Mouse (Mus musculus) gastrocnemius, adult 8-10 months (tissue): ENCODE results near the gene Tssc4. TPM values are rescaled to one million over a fixed set of nuclear protein-coding genes. Genes with fewer than 3 reads are reported as not detected.
A peak's percentile ranks its signal among the peaks of the same experiment; 100 is the strongest.

Experiments used
- DNase-seq, 2 experiments: peaks; one replicate each; pipeline ENCODE4 v3.0.0; 2022; ENCODE audit warnings: low spot score in 2 of 2
- total RNA-seq, 4 experiments: library from RNA; stranded (reverse); gene quantifications; 2 replicates each; pipeline ENCODE4 v1.2.4; 2022

Gene Tssc4
- total RNA-seq, 4 experiments from 2014 or later = 7.1 to 8.3 (median 7.6) TPM

- DNase-seq = no peak
Measured at GRCm38 (mm10) chr7:143044049-143044825, 24.8 kb upstream of the Tssc4 start.

DNA sequence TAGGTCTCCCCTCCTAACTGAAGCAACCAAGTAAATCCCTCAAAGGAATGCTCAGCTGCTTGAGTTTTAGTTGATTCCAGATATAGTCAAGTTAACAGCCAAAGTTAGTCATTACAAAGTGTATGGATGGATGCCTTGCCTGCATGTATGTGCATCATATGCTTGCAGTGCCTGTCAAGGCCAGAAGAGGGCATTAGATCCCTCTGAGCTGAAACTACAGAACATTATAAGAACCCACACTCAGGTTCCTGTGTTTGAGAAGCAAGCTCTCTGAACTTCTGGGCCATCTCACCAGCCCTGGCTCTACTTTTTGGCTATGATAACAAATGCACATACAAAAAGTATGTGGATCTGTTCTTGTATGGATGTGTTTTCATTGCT, 24.2 kb upstream of the Tssc4 start:
- DNase-seq = no peak

DNA sequence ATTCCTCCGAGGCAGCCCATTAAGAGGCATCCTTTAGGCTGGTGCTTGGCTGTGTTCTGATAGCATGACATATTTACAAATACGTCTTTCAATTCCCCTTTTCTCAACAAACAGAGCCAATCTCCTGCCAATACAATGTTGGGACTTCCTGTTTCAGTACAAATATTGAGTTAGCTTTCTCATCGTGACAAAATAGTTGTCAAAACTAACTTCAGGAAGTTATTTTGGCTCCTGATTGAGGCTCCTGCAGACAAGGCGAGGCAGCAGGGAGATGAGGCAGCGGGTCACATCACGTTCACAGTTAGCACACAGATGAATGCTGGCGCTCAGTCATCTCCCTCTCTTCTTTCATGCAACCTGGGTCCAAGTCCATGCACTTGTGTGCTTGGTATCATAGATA, 22.7 kb upstream of the Tssc4 start:
- DNase-seq = no peak

DNA sequence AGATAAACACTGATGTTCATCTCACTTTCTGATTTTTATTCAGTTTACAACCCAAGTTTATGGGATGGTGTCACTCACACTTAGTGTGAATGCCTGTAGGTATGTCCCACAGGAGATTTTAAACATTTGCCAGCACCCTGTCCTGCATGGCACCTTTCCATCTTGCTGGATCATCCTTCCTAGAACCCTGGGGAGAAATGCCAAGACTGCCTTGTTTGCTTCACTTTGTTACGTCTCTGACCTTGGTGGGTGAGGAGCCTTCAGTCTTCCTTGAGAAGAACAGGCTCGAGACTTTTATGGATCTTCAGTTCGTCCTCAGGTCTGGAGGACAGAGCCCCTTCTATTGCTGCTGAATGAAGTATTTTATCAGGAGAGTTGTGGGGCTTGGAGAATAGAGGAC, 19.7 kb upstream of the Tssc4 start:
- DNase-seq = no peak

DNA sequence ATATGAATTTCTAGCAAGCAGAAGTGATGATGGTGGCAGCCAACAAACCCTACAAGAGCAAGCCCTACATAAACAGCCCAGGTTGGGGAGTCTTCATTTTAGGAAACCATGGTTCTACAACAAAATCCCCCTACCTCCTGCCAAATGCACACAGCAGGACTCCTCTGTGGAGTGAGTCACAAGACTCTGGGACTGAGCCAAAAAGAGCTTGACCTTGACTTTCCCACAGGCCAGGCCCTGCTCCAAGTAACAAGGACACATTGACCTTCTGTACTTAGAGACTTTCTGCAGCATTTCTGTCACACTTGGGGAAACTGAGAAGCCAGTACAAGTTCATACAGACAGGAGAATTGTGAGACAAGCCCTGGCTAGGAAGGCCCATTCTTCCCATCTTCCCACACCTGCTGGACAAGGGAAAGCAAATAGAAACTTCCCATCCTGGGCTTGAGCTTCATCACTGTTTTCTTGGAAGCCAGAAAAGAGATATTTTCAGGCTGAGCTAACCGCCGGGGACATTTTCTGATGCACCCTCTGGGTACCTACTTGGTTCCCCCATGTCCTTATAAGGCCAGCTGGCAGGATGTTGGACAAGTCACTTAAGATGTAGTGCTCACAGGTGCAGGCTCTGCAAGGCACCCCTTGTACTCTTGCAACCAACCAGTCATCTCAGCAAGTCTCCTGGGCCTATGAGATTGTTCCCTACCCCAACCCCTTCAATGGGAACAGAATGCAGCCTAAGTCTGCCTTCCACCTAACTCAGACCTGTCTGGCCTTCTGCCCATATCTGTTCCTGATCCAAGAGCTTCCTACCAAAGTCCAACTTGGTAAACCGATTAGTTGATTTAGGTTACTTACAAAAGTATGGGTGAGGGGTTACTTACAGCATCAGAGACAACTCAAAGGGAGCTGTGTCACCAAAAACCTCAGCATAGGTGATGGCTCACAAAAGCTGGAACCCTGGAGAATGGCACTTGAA, 18.9 kb upstream of the Tssc4 start:
- DNase-seq = no peak

GRCm38 (mm10) chr7:143051316-143051715, 17.7 kb upstream of the Tssc4 start:
- no peak for DNase-seq

GRCm38 (mm10) chr7:143052626-143053007, 16.4 kb upstream of the Tssc4 start, which contains the start of gene Cd81:
Cd81 (plus strand) TSS chr7:143052739.
- DNase-seq = peak; percentile 80 to 81

DNA sequence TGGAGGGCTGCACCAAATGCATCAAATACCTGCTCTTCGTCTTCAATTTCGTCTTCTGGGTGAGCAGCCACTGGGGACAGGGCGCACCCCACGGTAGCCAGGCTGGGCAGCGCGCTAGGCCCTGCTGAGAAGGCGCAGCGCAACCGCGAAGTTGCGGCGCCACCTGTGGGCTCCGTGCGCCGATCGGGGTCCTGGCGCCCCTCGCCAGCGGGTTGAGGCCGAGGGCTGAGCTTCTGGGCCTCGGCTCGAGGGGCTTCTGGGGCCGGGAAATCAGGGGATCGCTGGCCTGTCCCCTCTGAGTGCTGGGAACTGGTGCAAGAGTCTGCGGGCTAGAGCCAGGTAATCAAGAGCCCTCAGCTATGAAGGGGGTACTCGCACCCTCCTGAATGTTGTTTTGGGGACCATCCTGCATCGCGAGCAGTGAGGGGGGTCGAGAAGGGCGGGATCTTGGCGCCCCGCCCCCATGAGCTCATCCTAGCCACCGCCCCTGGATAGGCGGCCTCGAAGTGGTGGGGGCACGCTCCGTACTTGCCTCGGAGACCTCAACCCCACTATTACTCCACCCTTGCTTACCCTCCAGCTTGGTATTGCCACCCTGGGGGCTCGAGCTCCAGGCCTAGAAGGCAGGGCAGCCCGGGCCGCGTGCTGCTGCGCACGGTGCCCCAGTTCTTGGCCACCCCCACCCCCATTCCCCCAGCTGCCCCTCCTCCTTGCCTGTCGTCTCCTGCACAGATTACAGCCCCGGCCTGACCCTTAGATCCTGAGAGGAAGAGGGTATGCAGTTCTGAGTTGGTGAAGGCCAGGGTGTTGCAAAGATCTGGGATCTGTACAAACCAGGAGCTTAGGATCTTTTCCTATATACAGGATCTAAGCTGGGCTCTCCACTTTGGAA, 15.8 kb upstream of the Tssc4 start:
- DNase-seq = peak; percentile 54 to 59

GRCm38 (mm10) chr7:143053961-143054611, 15.0 kb upstream of the Tssc4 start:
- DNase-seq = no peak

DNA sequence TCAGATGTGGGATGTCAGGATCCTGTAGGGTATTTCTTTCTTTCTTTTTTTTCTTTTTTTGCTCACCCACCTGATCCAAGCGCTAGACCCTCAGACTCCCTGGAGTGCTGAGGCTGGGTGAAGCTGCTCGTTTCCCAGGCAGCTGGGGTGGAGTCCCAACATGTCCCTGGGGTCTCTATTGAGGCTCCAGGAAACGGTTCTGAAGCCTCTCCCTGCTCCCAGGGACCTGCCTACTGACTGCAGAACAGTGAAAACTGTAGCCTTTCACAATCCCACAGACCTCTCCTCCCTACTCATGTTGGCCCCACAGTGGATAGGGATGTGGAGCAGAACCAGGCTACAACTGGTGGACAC, 14.5 kb upstream of the Tssc4 start:
- DNase-seq = no peak

DNA sequence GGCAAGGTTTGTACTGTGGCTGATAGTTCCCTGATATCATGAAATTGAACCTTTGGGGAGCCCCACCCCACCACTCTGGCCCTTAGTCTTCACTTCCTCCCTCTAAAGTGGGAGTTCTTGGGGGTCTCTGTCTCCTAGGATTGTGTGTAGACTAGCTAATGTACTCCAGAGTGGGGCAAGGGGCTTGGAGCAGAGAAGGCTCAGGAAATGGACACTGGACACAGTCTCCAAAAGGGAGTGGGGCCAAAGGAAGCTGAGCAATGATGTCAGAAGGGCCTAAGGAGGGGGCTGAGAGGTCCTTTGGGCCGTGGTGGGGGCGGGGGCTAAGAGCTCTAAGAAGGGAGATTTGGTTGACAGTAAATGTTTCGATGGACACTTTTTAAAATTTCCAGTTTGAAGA, 14.0 kb upstream of the Tssc4 start:
- DNase-seq = no peak

DNA sequence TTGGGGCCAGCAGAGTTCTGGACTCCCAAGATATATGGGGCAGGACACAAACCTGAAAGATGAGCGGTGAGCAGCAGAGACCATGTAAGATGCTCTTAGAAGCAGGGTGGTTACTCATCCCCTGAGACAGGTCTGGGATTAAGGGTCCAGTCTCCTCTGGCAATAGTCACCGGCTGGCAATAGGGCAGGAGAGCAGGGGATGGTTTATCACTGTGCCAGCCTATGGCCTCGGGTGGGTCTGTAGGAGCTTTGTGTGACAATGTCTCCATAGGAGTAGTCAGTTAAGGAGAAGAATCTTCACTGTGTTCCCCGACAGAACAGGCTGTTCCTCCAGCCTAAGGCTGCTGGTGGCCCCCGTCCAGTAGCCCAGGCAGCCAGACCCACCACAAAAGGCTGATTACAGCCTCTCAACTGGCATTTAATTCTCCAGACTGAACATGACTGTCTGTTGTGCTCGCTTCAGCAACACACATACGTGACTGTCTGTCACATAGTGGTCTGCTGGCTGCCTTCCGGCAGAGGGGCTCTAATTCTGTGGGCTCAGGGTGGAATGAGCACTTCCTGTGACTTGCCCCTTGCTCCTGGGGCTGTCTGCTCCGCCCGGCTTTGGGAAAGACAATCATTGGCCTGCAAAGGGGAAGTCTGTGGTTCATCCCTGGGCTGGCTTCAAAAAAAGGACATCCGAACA, 13.4 kb upstream of the Tssc4 start:
- no peak for DNase-seq

DNA sequence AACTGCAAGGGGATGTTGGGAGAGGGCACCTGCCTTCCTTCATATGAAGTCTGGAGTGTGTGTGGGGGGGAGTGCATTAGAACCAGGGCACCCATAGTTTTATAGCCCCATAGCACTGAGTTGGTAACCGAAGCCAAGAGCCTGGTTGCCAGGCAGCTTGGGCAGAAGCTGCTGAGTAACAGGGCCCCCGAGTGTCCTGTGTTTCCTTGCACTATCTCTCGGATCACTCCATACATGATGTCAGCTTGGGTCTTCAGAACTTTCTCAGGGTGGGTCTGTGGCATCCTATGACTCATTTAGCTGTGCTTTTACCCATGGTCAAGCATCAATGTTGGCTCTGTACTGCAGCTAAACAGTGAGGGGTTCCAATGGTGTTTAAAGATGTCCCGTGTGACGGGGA, 12.0 kb upstream of the Tssc4 start:
- no peak for DNase-seq

DNA sequence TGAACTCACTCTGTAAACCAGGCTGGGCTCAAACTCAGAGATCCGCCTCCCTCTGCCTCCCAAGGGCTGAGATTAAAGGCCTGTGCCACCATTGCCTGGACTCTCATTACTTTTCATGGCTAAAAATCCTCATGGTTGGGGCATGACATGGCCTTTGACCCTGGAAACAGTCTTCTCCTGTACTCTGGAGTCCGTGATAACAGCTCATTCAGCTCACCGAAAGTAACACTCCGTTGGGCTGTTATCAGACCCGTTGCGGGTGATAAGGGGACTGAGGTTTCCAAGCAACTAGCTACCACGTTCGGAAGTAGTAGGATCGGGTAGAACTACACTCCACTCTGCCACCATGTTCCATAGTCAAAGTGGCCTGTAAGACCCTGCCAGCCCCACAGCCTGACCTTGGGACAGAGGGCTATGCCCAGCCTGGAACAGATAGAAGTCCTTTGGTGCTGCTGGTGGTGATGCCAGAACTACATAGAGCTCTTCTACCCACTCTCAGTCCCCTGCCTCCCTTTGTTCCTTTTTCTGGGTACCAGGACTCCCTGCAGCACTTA, 11.3 kb upstream of the Tssc4 start:
- no peak for DNase-seq

DNA sequence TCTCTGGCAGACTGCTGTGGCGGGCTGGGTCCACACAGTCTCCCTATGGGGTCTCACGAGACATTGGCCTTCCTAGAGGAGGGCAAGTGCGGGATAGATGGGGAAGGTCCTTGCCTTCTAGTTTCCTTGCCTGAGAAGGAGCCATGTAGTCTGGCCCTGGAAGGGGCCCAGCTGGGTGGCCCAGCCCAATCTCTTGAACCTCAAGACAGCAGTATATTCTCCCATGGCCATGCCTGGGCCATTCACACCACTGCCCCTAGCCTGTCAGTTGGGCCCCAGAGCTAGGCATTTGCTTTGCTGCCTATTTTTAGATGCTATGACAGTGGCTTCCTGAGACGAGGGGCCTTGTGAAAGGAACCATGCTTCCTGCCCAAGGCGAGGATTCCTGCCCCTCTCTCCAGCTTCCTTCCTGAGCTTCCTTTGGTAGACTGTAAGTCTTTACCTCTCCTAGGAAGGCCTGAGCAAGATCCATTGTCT, 10.8 kb upstream of the Tssc4 start:
- DNase-seq = no peak

- DNase-seq = peak in 1 of 2 experiments; percentile 59
Measured at GRCm38 (mm10) chr7:143059202-143059870, 9.7 kb upstream of the Tssc4 start.

GRCm38 (mm10) chr7:143062704-143063103, 6.3 kb upstream of the Tssc4 start:
- DNase-seq = no peak

- DNase-seq = no peak
Measured at GRCm38 (mm10) chr7:143064226-143064625, 4.8 kb upstream of the Tssc4 start.

DNA sequence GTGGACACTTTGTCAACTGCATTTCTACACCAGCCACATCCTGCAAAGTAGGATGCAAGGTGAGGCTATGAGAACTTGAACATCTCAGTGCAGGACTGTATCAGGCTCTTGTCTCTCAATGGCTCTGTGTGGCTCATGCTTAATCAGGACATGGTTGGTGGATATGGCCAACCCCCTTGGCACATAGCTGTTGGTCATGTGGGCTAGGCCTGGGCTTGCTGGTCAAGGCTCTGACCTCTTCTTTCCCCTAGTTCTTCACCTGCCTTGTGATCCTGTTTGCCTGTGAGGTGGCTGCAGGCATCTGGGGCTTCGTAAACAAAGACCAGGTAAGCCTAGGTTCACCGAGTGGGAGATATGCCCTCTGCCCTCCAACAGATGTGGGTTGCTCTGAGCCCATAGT, 3.4 kb upstream of the Tssc4 start:
- no peak for DNase-seq
